Mouse (Mus musculus) lung, postnatal 0 days (tissue): ENCODE results near the gene Dennd1c. TPM values are rescaled to one million over a fixed set of nuclear protein-coding genes. Genes with fewer than 3 reads are reported as not detected.

Experiments
- ATAC-seq: fragments of 200-750 bp; cut with Nextera tagmentation; 2 replicates; pipeline ENCODE4 v1.8.0; 2017; ENCODE audit warnings: moderate library complexity
- DNase-seq: peaks from one replicate; pipeline ENCODE4 v3.0.0-alpha.2; 2016; ENCODE audit warnings: low spot score
- H3K27ac ChIP-seq: fragments of 300-500 bp; sonication (generic); 2 replicates; pipeline ENCODE4 v1.5.1; 2014; ENCODE audit warnings: antibody characterized with exemption, mild to moderate bottlenecking, low read length, mixed read lengths
- H3K27me3 ChIP-seq: fragments of 300-500 bp; sonication (generic); replicated peaks from 2 replicates; pipeline ENCODE4 v1.6.1; 2014; ENCODE audit warnings: low read length, mixed read lengths; ENCODE audit not compliant: insufficient read depth
- H3K36me3 ChIP-seq: fragments of 300-500 bp; sonication (generic); 2 replicates; pipeline ENCODE4 v1.6.1; 2014; ENCODE audit warnings: low read length, mixed read lengths; ENCODE audit not compliant: insufficient read depth
- H3K4me1 ChIP-seq: fragments of 300-500 bp; sonication (generic); 2 replicates; pipeline ENCODE4 v1.6.1; 2014; ENCODE audit warnings: antibody characterized with exemption, low read depth, low read length, mixed read lengths; ENCODE audit not compliant: insufficient read depth
- H3K4me2 ChIP-seq: fragments of 300-500 bp; sonication (generic); replicated peaks from 2 replicates; pipeline ENCODE4 v1.6.1; 2014; ENCODE audit warnings: low read depth, mild to moderate bottlenecking, low read length, moderate library complexity, mixed read lengths
- H3K4me3 ChIP-seq: fragments of 300-500 bp; sonication (generic); 2 replicates; pipeline ENCODE4 v1.5.1; 2014; ENCODE audit warnings: low read depth, low read length
- H3K9ac ChIP-seq: fragments of 300-500 bp; sonication (generic); replicated peaks from 2 replicates; pipeline ENCODE4 v1.6.1; 2014; ENCODE audit warnings: low read depth, mild to moderate bottlenecking
- H3K9me3 ChIP-seq: fragments of 300-500 bp; sonication (generic); 2 replicates; pipeline ENCODE4 v1.6.1; 2016; ENCODE audit warnings: low read length, mixed read lengths
- CTCF ChIP-seq: IDR thresholded peaks from 2 replicates; pipeline ENCODE4 v1.5.1; 2016; ENCODE audit warnings: antibody characterized with exemption, mild to moderate bottlenecking
- EP300 ChIP-seq: IDR thresholded peaks from 2 replicates; pipeline ENCODE4 v1.6.1; 2016; ENCODE audit warnings: antibody characterized with exemption, mild to moderate bottlenecking, control low read depth
- WGBS: fragments of 180-500 bp; shearing (Covaris S2); extraction: QIAGEN DNeasy Blood & Tissue Kit; methylation state at CpG from one replicate; pipeline ENCODE4 v1.1.7; 2014; 5-methylcytosine and 5-hydroxymethylcytosine counted together
- polyA plus RNA-seq: library from polyadenylated mRNA; unstranded; fragments of >200 nt; fragmentation: Nextera tagmentation; extraction: Ambion mirVana; gene quantifications from 2 replicates; pipeline ENCODE4 v1.2.1, GENCODE M21; 2015

The Dennd1c gene
- polyA plus RNA-seq, 1 experiment from 2014 or later = 6.0 TPM

GRCm38 (mm10) chr17:57082481-57082880, 4.2 kb upstream of the Dennd1c start:
- no peak overlapping the region for H3K4me2 ChIP-seq
- H3K27me3 ChIP-seq = no peaks in the 10 kb centered on the region
- DNase-seq (no peak), ATAC-seq (no peak)
- H3K36me3 ChIP-seq = no peaks in the 10 kb centered on the region
- H3K9me3 ChIP-seq = no peaks in the 10 kb centered on the region
- no peak overlapping the region for H3K27ac ChIP-seq
- 62% methylated on average over 5 of the region's 5 CpGs for WGBS
- TF ChIP-seq EP300 (no peak), CTCF (no peak)
- peaks cover 6% of the 10 kb centered on the region; the same call in 1 of the 2 replicates for H3K4me1 ChIP-seq
- H3K9ac ChIP-seq = no peak overlapping the region
- H3K4me3 ChIP-seq = no peak overlapping the region

- ATAC-seq = no peak
- Histone ChIP-seq H3K4me2 (no peak overlapping the region), H3K36me3 (no peaks in the 10 kb centered on the region), H3K27me3 (no peaks in the 10 kb centered on the region), H3K9me3 (no peaks in the 10 kb centered on the region), H3K27ac (no peak overlapping the region), H3K4me1 (no peaks in the 10 kb centered on the region), H3K4me3 (no peak overlapping the region), H3K9ac (no peak overlapping the region)
- 93% methylated on average over 31 of the region's 31 CpGs for WGBS
- DNase-seq = no peak
- TF ChIP-seq EP300 = no peak
- no peak for TF ChIP-seq CTCF
These were observed 3.0 kb upstream of the Dennd1c start for GRCm38 (mm10) chr17:57081234-57081842.

GRCm38 (mm10) chr17:57079919-57080318, 1.6 kb upstream of the Dennd1c start:
- Histone ChIP-seq H3K4me1 (no peaks in the 10 kb centered on the region), H3K4me3 (no peak overlapping the region), H3K27me3 (no peaks in the 10 kb centered on the region), H3K9me3 (no peaks in the 10 kb centered on the region), H3K4me2 (no peak overlapping the region), H3K27ac (no peak overlapping the region), H3K36me3 (no peaks in the 10 kb centered on the region), H3K9ac (no peak overlapping the region)
- WGBS = 67% methylated on average over 3 of the region's 3 CpGs
- ATAC-seq (no peak), DNase-seq (no peak)
- TF ChIP-seq EP300 (no peak), CTCF (no peak)

- no peak overlapping the region for H3K4me3 ChIP-seq
- H3K36me3 ChIP-seq = no peaks in the 10 kb centered on the region
- H3K9me3 ChIP-seq = no peaks in the 10 kb centered on the region
- H3K27me3 ChIP-seq = no peaks in the 10 kb centered on the region
- 43% methylated on average over 3 of the region's 3 CpGs for WGBS
- H3K4me2 ChIP-seq = no peak overlapping the region
- no peak overlapping the region for H3K9ac ChIP-seq
- H3K27ac ChIP-seq = no peak overlapping the region
- H3K4me1 ChIP-seq = no peaks in the 10 kb centered on the region
- TF ChIP-seq CTCF = no peak
- ATAC-seq = no peak
- no peak for DNase-seq
These were observed 1.4 kb downstream of the Dennd1c start for GRCm38 (mm10) chr17:57076916-57077315.

- Histone ChIP-seq H3K27me3 (no peaks in the 10 kb centered on the region), H3K4me1 (no peaks in the 10 kb centered on the region), H3K9ac (no peak overlapping the region), H3K9me3 (no peaks in the 10 kb centered on the region), H3K27ac (no peak overlapping the region), H3K36me3 (no peaks in the 10 kb centered on the region), H3K4me3 (no peak overlapping the region), H3K4me2 (no peak overlapping the region)
- TF ChIP-seq EP300 (no peak), CTCF (no peak)
- ATAC-seq = peak; percentile 83
- WGBS = 7% methylated on average over 11 of the region's 11 CpGs
- peak; percentile 81 for DNase-seq
These were observed 7.6 kb downstream of the Dennd1c start for GRCm38 (mm10) chr17:57070699-57071098.

GRCm38 (mm10) chr17:57070272-57070671, 8.0 kb downstream of the Dennd1c start:
- H3K9ac ChIP-seq = no peak overlapping the region
- TF ChIP-seq EP300 (no peak), CTCF (no peak)
- H3K27me3 ChIP-seq = no peaks in the 10 kb centered on the region
- ATAC-seq (peak; percentile 19), DNase-seq (no peak)
- H3K4me1 ChIP-seq = no peaks in the 10 kb centered on the region
- 11% methylated on average over 9 of the region's 9 CpGs for WGBS
- no peak overlapping the region for H3K27ac ChIP-seq
- H3K9me3 ChIP-seq = no peaks in the 10 kb centered on the region
- no peaks in the 10 kb centered on the region for H3K36me3 ChIP-seq
- H3K4me3 ChIP-seq = no peak overlapping the region
- no peak overlapping the region for H3K4me2 ChIP-seq

GRCm38 (mm10) chr17:57066908-57067307, 11.4 kb downstream of the Dennd1c start:
- Histone ChIP-seq H3K9me3 (no peaks in the 10 kb centered on the region), H3K27ac (no peak overlapping the region), H3K4me3 (no peak overlapping the region), H3K4me1 (no peaks in the 10 kb centered on the region), H3K4me2 (no peak overlapping the region), H3K9ac (no peak overlapping the region), H3K27me3 (peaks cover 8% of the 10 kb centered on the region; the same call in 1 of the 2 replicates), H3K36me3 (no peaks in the 10 kb centered on the region)
- WGBS = 52% methylated on average over 5 of the region's 5 CpGs
- no peak for DNase-seq
- no peak for ATAC-seq
- TF ChIP-seq EP300 (no peak), CTCF (no peak)
